Mouse (Mus musculus): ENCODE results near the gene Zfp626. TPM values are rescaled to one million over a fixed set of nuclear protein-coding genes. Genes with fewer than 3 reads are reported as not detected.
"Not testable (repeated sequence)": the region's sequence is repeated elsewhere in the genome, so short reads cannot be mapped to it uniquely, and the experiment has no call there.

The Zfp626 gene
- polyA plus RNA-seq, 1 experiment from 2014 or later, result 2.5 TPM

DNA sequence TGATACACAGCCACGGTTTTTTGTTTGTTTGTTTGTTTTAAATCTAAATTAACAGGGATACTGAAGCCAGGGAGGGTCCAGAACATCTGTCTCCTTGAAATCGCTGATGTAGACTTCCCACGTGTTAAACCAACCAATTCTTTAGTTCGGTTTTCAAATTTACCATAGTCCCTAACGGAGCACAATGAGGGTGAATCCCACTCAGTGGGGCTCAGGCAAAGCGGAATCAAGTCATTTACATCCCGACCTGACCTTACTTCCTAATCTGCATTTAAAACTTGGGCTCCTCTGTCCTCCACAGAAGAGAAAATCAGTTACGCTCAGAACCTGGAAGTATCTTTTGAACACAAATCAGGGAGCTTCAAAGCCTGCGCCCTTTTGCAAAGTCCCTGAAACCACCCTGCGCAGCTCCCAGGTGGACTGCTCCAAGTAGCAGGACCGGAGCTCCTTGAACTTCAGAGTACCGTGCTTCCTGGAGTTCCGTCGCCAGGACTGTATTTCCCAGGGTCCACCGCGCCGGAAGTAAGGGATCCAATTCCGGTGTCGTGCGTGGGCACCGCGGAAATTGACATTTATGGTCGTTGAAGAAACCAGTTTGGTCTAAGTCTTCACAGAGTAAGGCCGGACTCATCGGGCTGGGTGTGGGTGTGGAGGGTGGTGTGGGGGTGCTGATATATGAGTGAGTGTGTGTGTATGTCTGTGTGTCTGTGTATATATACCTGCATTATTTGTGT, 2.5 kb upstream of the Zfp626 start:
- Histone ChIP-seq H3K4me1 (ENCODE audit: control insufficient read depth, insufficient read depth, low read length) (no peaks in the 10 kb centered on the region), H3K27ac (ENCODE audit: low read length) (peak overlapping the region; percentile 67), H3K4me2 (ENCODE audit: low read depth, low read length) (peak overlapping the region; percentile 56), H3K4me3 (replicated peaks; ENCODE audit: low read length) (peak overlapping the region; percentile 78), H3K27me3 (ENCODE audit: control insufficient read depth, insufficient read depth, low read length) (no peaks in the 10 kb centered on the region), H3K9ac (ENCODE audit: low read length) (peak overlapping the region; percentile 84), H3K9me3 (replicated peaks; ENCODE audit: control insufficient read depth, low read length) (no peaks in the 10 kb centered on the region), H3K36me3 (ENCODE audit: control insufficient read depth, insufficient read depth, low read length) (no peaks in the 10 kb centered on the region; the same call in 1 of the 2 replicates)
- under 1% methylated on average over 25 of the region's 25 CpGs for WGBS
- peak; percentile 94 for ATAC-seq (ENCODE audit: insufficient read depth, low FRiP score)

DNA sequence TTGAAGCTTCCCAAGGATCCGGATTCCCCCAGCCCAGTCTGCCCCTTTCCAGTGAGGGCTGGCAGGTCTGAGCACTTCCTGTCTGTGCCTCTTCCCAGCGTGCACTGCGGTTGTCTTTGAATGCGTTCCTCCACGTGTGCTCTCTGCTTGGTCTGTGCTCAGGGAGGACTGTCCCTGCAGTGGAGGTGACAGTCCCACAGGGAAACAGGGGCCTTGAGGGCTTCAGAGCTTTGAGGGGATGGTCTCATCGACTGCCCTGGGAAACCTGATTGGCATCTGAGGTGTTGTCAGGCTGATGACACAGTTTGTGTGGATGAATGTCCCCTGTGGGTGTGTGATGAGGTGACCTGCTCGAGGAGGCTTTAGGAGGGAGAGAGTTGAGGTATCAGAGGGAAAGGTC, 309 bp downstream of the Zfp626 start:
- not testable (repeated sequence) for H3K4me1 ChIP-seq (ENCODE audit: control insufficient read depth, insufficient read depth, low read length); H3K27me3 ChIP-seq (ENCODE audit: control insufficient read depth, insufficient read depth, low read length); ATAC-seq (ENCODE audit: insufficient read depth, low FRiP score); H3K9me3 ChIP-seq (replicated peaks; ENCODE audit: control insufficient read depth, low read length); H3K4me2 ChIP-seq (ENCODE audit: low read depth, low read length); H3K4me3 ChIP-seq (replicated peaks; ENCODE audit: low read length); H3K36me3 ChIP-seq (ENCODE audit: control insufficient read depth, insufficient read depth, low read length); H3K27ac ChIP-seq (ENCODE audit: low read length); H3K9ac ChIP-seq (ENCODE audit: low read length)
- WGBS, result 85% methylated on average over 7 of the region's 7 CpGs

DNA sequence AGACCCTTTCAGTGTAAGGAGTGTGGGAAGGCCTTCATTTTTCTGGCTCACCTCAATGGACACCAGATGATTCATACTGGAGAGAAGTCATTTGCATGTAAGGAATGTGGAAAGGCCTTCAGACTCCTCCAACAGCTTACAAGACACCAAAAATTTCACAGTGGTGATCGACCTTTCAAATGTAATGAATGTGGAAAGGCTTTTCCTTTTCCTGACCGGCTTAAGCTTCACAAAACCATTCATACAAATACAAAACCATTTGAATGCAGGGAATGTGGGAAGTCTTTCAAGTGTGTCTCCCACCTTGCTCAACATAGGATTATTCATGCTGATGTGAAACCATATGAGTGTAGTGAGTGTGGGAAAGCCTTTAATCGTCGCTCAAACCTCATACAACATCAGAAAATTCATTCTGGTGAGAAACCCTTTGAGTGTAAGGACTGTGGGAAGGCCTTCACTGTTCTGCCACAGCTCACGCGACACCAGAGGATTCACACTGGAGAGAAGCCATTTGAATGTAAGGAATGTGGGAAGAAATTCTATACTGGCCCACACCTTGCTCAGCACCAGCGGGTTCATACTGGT, 11.6 kb downstream of the Zfp626 start:
- no peak overlapping the region for H3K4me2 ChIP-seq (ENCODE audit: low read depth, low read length)
- 93% methylated on average over 7 of the region's 7 CpGs for WGBS
- no peak overlapping the region for H3K9ac ChIP-seq (ENCODE audit: low read length)
- H3K27me3 ChIP-seq (ENCODE audit: control insufficient read depth, insufficient read depth, low read length), result no peaks in the 10 kb centered on the region
- ATAC-seq (ENCODE audit: insufficient read depth, low FRiP score), result no peak
- H3K4me1 ChIP-seq (ENCODE audit: control insufficient read depth, insufficient read depth, low read length), result no peaks in the 10 kb centered on the region
- 0 out of 2 replicates have a peak, but pooled peaks cover 9% of the 10 kb centered on the region for H3K36me3 ChIP-seq (ENCODE audit: control insufficient read depth, insufficient read depth, low read length)
- no peak overlapping the region for H3K4me3 ChIP-seq (replicated peaks; ENCODE audit: low read length)
- no peak overlapping the region for H3K27ac ChIP-seq (ENCODE audit: low read length)
- no peaks in the 10 kb centered on the region for H3K9me3 ChIP-seq (replicated peaks; ENCODE audit: control insufficient read depth, low read length)

DNA sequence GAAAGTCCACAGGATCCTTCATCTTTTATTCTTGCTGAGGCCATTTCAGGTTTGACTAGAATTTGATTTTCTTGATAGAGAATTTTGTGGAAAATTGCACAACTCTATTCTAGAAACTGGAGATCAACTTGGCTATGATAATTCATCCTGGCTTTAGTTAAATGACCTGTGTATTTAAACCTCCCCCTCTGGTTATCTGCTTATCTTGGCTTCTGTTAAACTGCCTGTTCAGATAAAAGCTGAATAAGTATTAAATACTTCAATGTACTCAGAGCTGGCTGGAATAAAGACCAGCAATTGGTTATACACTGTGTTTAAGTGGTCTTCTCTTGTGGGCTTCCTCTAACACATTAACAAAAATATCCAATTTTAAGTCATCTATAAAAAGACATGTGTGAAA, 15.6 kb downstream of the Zfp626 start:
- Histone ChIP-seq H3K36me3 (ENCODE audit: control insufficient read depth, insufficient read depth, low read length) (0 out of 2 replicates have a peak, but pooled peaks cover 6% of the 10 kb centered on the region), H3K9ac (ENCODE audit: low read length) (no peak overlapping the region), H3K4me2 (ENCODE audit: low read depth, low read length) (no peak overlapping the region), H3K27ac (ENCODE audit: low read length) (no peak overlapping the region), H3K27me3 (ENCODE audit: control insufficient read depth, insufficient read depth, low read length) (no peaks in the 10 kb centered on the region), H3K4me3 (replicated peaks; ENCODE audit: low read length) (no peak overlapping the region), H3K4me1 (ENCODE audit: control insufficient read depth, insufficient read depth, low read length) (no peaks in the 10 kb centered on the region), H3K9me3 (replicated peaks; ENCODE audit: control insufficient read depth, low read length) (no peaks in the 10 kb centered on the region)
- ATAC-seq (ENCODE audit: insufficient read depth, low FRiP score), result no peak

DNA sequence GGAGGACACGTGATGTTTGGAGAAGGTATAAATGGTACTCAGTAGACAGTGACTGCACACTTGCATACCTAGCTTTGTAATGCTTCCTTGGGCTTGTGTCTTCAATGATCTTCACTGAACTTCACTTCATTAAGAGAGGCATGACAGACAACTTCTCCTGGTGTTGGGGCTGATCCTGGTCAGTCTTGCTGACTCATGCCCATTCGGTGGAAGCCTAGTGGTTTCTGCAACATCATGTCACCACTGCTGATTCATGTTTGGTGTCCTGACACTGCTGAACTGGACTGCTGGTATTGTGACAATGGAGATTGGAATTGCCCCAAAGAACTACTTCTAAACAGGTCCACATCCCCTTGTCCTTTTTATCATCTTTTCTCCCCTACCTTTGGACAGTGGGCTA, 27.1 kb downstream of the Zfp626 start:
- Histone ChIP-seq H3K36me3 (ENCODE audit: control insufficient read depth, insufficient read depth, low read length) (no peaks in the 10 kb centered on the region), H3K9me3 (replicated peaks; ENCODE audit: control insufficient read depth, low read length) (no peaks in the 10 kb centered on the region), H3K9ac (ENCODE audit: low read length) (no peak overlapping the region), H3K4me2 (ENCODE audit: low read depth, low read length) (no peak overlapping the region), H3K4me3 (replicated peaks; ENCODE audit: low read length) (no peak overlapping the region), H3K4me1 (ENCODE audit: control insufficient read depth, insufficient read depth, low read length) (peaks cover 3% of the 10 kb centered on the region), H3K27ac (ENCODE audit: low read length) (no peak overlapping the region), H3K27me3 (ENCODE audit: control insufficient read depth, insufficient read depth, low read length) (no peaks in the 10 kb centered on the region)
- WGBS, result 90% methylated on average over 2 of the region's 2 CpGs
- ATAC-seq (ENCODE audit: insufficient read depth, low FRiP score), result no peak

DNA sequence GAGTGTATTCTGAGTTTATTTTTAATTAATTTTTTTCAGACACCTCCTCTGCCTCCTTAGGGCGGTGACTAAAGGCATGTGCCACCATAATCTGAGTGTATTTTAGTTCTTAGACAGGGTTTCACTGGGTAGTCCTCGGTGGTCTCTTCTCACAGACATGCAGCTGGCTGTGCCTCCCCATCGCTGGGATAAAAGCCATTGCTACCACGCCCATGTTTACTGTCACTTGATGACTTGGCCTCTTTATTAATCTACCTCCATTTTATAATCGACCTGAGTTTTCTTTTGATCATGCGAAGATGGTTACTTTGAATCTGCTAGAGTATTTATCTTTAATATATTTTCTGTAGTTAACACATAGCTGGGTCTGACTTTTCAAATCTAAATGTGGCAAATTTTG, 30.9 kb downstream of the Zfp626 start:
- H3K4me2 ChIP-seq (ENCODE audit: low read depth, low read length), result peak overlapping the region; percentile 70
- H3K4me1 ChIP-seq (ENCODE audit: control insufficient read depth, insufficient read depth, low read length), result peaks cover 4% of the 10 kb centered on the region
- no peaks in the 10 kb centered on the region for H3K36me3 ChIP-seq (ENCODE audit: control insufficient read depth, insufficient read depth, low read length)
- no peaks in the 10 kb centered on the region; the same call in 1 of the 2 replicates for H3K9me3 ChIP-seq (replicated peaks; ENCODE audit: control insufficient read depth, low read length)
- ATAC-seq (ENCODE audit: insufficient read depth, low FRiP score), result no peak
- peak overlapping the region; percentile 66 for H3K4me3 ChIP-seq (replicated peaks; ENCODE audit: low read length)
- no peaks in the 10 kb centered on the region for H3K27me3 ChIP-seq (ENCODE audit: control insufficient read depth, insufficient read depth, low read length)
- WGBS, result 25% methylated on average over 6 of the region's 6 CpGs
- peak overlapping the region; percentile 87 for H3K27ac ChIP-seq (ENCODE audit: low read length)
- H3K9ac ChIP-seq (ENCODE audit: low read length), result peak overlapping the region; percentile 78

DNA sequence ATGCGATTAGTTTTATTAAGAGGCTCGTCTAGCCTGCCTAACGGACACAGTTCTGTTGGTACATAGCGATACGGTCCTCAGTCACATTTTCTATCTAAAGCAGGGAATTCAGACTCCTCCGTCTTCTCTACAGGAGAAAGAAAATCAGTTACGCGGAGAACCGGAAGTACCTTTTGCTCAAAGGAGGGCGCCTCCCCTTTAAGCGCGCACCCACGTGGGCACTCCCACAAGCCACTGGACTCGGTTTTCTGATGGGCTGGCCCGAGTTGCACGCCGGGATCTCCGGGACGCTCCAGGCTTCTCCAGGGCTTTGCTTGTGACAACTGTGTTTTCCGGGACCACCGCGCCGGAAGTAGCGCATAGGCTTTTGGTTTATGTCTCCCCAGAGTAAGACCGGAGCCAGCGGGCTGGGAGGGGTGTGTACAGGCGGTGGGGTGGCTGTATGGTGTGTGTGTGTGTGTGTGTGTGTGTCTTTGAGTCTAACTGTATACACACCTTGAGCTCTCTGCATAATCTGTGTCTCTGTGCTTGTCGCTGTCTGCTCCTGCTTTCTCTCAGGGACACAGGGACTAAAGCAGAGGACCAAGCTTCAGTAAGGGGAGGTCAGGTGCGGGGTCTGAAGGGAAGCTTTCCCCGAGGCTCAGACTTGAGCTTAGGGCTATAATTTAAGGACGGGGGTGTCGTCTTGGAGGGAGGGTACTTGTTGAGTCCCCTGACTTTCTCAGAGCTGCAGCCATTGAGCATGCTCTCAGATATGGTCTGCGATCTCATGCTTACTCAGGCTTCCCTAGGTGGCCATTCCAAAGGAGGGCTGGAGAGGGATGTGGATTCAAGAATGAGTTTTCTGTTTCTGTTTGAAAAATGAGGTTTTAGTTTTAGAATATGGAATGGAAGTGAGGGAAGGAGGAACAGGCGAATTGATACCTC, 31.6 kb downstream of the Zfp626 start, which contains the start of gene Zfp59:
TSS of gene Zfp59 (plus strand) at position 285 of the 927 bp plus-strand sequence.
- no peaks in the 10 kb centered on the region for H3K27me3 ChIP-seq (ENCODE audit: control insufficient read depth, insufficient read depth, low read length)
- peak; percentile 97 for ATAC-seq (ENCODE audit: insufficient read depth, low FRiP score)
- peak within 1 kb of the TSS; percentile 66 for H3K4me3 ChIP-seq (replicated peaks; ENCODE audit: low read length)
- H3K9ac ChIP-seq (ENCODE audit: low read length), result peak within 1 kb of the TSS; percentile 78
- H3K4me2 ChIP-seq (ENCODE audit: low read depth, low read length), result peak within 1 kb of the TSS; percentile 70
- 4% methylated on average over 34 of the region's 34 CpGs for WGBS
- H3K36me3 ChIP-seq (ENCODE audit: control insufficient read depth, insufficient read depth, low read length), result no peaks in the 10 kb centered on the region
- H3K9me3 ChIP-seq (replicated peaks; ENCODE audit: control insufficient read depth, low read length), result no peaks in the 10 kb centered on the region; the same call in 1 of the 2 replicates
- H3K4me1 ChIP-seq (ENCODE audit: control insufficient read depth, insufficient read depth, low read length), result peaks cover 4% of the 10 kb centered on the region
- peak within 1 kb of the TSS; percentile 87 for H3K27ac ChIP-seq (ENCODE audit: low read length)

DNA sequence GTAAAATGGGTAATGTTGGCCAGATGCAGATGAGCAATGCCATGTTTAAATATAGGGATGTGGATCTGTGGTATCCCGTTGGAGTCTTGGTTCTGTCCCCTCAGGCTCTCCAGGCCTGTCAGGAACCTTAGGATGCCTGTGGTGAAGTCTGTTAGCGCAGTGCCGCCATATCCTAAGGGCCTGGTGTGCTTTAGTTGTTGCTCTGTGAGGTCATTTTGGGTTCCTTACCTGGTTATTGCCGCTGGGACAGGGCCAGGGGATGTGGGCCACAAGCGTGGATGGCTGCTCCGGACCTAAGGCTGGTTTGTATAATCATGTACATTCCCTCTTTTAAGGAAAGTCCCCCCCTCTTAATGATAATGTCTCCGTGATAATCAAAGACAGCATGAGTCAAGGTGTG, 32.6 kb downstream of the Zfp626 start:
- no peak overlapping the region for H3K27ac ChIP-seq (ENCODE audit: low read length)
- no peaks in the 10 kb centered on the region for H3K27me3 ChIP-seq (ENCODE audit: control insufficient read depth, insufficient read depth, low read length)
- ATAC-seq (ENCODE audit: insufficient read depth, low FRiP score), result no peak
- H3K9me3 ChIP-seq (replicated peaks; ENCODE audit: control insufficient read depth, low read length), result no peaks in the 10 kb centered on the region; the same call in 1 of the 2 replicates
- H3K4me1 ChIP-seq (ENCODE audit: control insufficient read depth, insufficient read depth, low read length), result peaks cover 4% of the 10 kb centered on the region
- no peak overlapping the region for H3K4me2 ChIP-seq (ENCODE audit: low read depth, low read length)
- no peaks in the 10 kb centered on the region for H3K36me3 ChIP-seq (ENCODE audit: control insufficient read depth, insufficient read depth, low read length)
- WGBS, result 92% methylated on average over 7 of the region's 7 CpGs
- H3K4me3 ChIP-seq (replicated peaks; ENCODE audit: low read length), result no peak overlapping the region
- H3K9ac ChIP-seq (ENCODE audit: low read length), result no peak overlapping the region
